Comparison of ENCODE assay signal across 24 mouse cellular contexts in the genomic region with DNA sequence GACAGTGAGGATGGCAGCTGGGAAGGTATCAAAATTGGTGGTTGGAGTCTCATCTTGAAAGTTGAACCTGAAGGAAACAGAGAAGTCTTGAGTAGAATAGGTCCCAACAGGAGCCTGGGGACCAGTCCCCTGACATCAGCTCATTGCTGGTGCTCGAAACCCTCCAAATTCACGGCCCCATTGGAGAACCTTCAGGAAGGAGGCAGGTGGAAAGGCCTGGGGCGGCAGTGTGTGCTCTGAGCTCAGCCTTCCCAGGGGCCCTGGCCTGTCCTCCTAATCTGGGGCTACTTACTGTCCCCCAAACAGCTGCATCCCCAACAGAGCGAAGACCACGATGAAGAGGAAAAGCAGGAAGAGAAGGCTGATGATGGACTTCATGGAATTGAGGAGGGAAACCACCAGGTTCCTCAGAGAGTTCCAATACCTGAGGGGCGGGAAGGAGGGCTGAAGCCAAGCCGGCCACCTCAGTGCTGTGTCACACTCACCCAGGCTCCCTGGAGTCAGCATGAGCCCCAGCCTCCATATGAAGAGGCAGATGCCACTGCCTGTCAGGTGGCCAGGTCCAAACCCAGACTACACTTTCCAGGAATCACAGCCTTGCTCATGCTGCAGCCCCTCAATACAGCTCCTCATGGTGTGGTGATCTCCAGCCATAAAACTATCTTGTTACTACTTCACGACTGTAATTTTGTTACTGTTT.
DNase-seq lines count a peak whose midpoint lies in the region; ATAC-seq lines count a peak whose summit lies in the region.
"Had no signal": no experiment of that assay in that cellular context is flagged by ENCODE, and none has a peak within 500 bp of the region (broad histone marks: within the 10 kb centered on the region; RNA-seq: fewer than 3 reads in every experiment).

No protein-coding gene starts in this region.

- peak; percentile 64 for DNase-seq in heart, adult 11 months
- DNase-seq in heart, postnatal 25 days (ENCODE audit: low spot score): no peak
- peak; percentile 43 for DNase-seq in intestine, embryonic 14.5 days (ENCODE audit: low spot score)
- peak; percentile 75 for DNase-seq in midbrain, embryonic 11.5 days (ENCODE audit: low spot score, missing footprints)
- peak; percentile 15 to 57 for DNase-seq in urinary bladder, postnatal 4 days (ENCODE audit: low spot score in 2 of 2)
- DNase-seq in urinary bladder, postnatal 14 days (ENCODE audit: low spot score): no peak
- DNase-seq: adrenal gland, adult 2 months; adrenal gland, postnatal 10 days; adrenal gland, postnatal 25 days; cerebellum, adult 11 months; cerebellum, adult 18-20 months; cerebellum, adult 8-10 months; cerebellum, adult 9-11 months; cerebellum, postnatal 14 days; cerebellum, postnatal 36 days; embryo, embryonic 11 days had no signal

- H3K9ac ChIP-seq in intestine, embryonic 14.5 days (ENCODE audit: low read length): no peak overlapping the region
- H3K9ac ChIP-seq in intestine, embryonic 16.5 days (ENCODE audit: low read depth, low read length): no peak overlapping the region
- no peak overlapping the region for H3K9ac ChIP-seq in midbrain, embryonic 11.5 days (ENCODE audit: low read length)
- no peak overlapping the region for H3K9ac ChIP-seq in midbrain, embryonic 13.5 days (replicated peaks)
- H3K9ac ChIP-seq: embryonic facial prominence, embryonic 13.5 days; embryonic facial prominence, embryonic 15.5 days; forebrain, embryonic 13.5 days; forebrain, embryonic 15.5 days had no signal

- H3K27me3 ChIP-seq in intestine, embryonic 14.5 days (replicated peaks; ENCODE audit: control insufficient read depth, insufficient read depth, low read length): no peaks in the 10 kb centered on the region
- no peaks in the 10 kb centered on the region for H3K27me3 ChIP-seq in intestine, embryonic 16.5 days (replicated peaks; ENCODE audit: control insufficient read depth, insufficient read depth, low read length)
- H3K27me3 ChIP-seq in midbrain, embryonic 11.5 days (ENCODE audit: control insufficient read depth, insufficient read depth, low read length): no peaks in the 10 kb centered on the region
- H3K27me3 ChIP-seq in midbrain, embryonic 13.5 days: no peaks in the 10 kb centered on the region
- H3K27me3 ChIP-seq: embryonic facial prominence, embryonic 13.5 days; embryonic facial prominence, embryonic 15.5 days; forebrain, embryonic 13.5 days; forebrain, embryonic 15.5 days had no signal

- no peaks in the 10 kb centered on the region for H3K9me3 ChIP-seq in intestine, embryonic 14.5 days (ENCODE audit: control insufficient read depth, low read length)
- H3K9me3 ChIP-seq in intestine, embryonic 16.5 days (ENCODE audit: control insufficient read depth, low read length): no peaks in the 10 kb centered on the region
- H3K9me3 ChIP-seq in midbrain, embryonic 11.5 days (ENCODE audit: control insufficient read depth, low read length): no peaks in the 10 kb centered on the region
- H3K9me3 ChIP-seq in midbrain, embryonic 13.5 days: no peaks in the 10 kb centered on the region
- H3K9me3 ChIP-seq: embryonic facial prominence, embryonic 13.5 days; embryonic facial prominence, embryonic 15.5 days; forebrain, embryonic 10.5 days; forebrain, embryonic 13.5 days; forebrain, embryonic 15.5 days had no signal

- ATAC-seq in intestine, embryonic 14.5 days (replicated peaks; ENCODE audit: low FRiP score, low TSS enrichment, low read depth): no peak
- ATAC-seq in intestine, embryonic 16.5 days: no peak
- no peak for ATAC-seq in midbrain, embryonic 11.5 days (ENCODE audit: low FRiP score)
- ATAC-seq in midbrain, embryonic 13.5 days: no peak
- ATAC-seq: forebrain, embryonic 13.5 days; forebrain, embryonic 15.5 days had no signal

- intact Hi-C loops in heart, postnatal 25 days (cut with DNase I): no loop called here

- no peak overlapping the region for H3K27ac ChIP-seq in intestine, embryonic 14.5 days (ENCODE audit: low read depth)
- H3K27ac ChIP-seq in intestine, embryonic 16.5 days (ENCODE audit: low read length): no peak overlapping the region
- H3K27ac ChIP-seq in midbrain, embryonic 11.5 days (ENCODE audit: low read depth, low read length): no peak overlapping the region
- H3K27ac ChIP-seq in midbrain, embryonic 13.5 days: no peak overlapping the region
- H3K27ac ChIP-seq: embryonic facial prominence, embryonic 13.5 days; embryonic facial prominence, embryonic 15.5 days; forebrain, embryonic 10.5 days; forebrain, embryonic 13.5 days; forebrain, embryonic 15.5 days had no signal

- no peak overlapping the region for H3K4me2 ChIP-seq in intestine, embryonic 14.5 days (ENCODE audit: low read length)
- no peak overlapping the region for H3K4me2 ChIP-seq in intestine, embryonic 16.5 days (ENCODE audit: low read depth, low read length)
- H3K4me2 ChIP-seq in midbrain, embryonic 11.5 days: no peak overlapping the region
- H3K4me2 ChIP-seq in midbrain, embryonic 13.5 days (replicated peaks): no peak overlapping the region
- H3K4me2 ChIP-seq: embryonic facial prominence, embryonic 13.5 days; embryonic facial prominence, embryonic 15.5 days; forebrain, embryonic 13.5 days; forebrain, embryonic 15.5 days had no signal

- WGBS in intestine, embryonic 14.5 days: 78% methylated on average over 8 of the region's 8 CpGs
- WGBS in intestine, embryonic 16.5 days: 79% methylated on average over 8 of the region's 8 CpGs
- 87% methylated on average over 8 of the region's 8 CpGs for WGBS in midbrain, embryonic 11.5 days
- 89% methylated on average over 8 of the region's 8 CpGs for WGBS in midbrain, embryonic 13.5 days

- H3K4me3 ChIP-seq in intestine, embryonic 14.5 days (ENCODE audit: low read depth, low read length): no peak overlapping the region
- no peak overlapping the region for H3K4me3 ChIP-seq in intestine, embryonic 16.5 days (ENCODE audit: low read length)
- H3K4me3 ChIP-seq in midbrain, embryonic 11.5 days (ENCODE audit: low read depth, low read length): no peak overlapping the region
- no peak overlapping the region for H3K4me3 ChIP-seq in midbrain, embryonic 13.5 days (replicated peaks)
- H3K4me3 ChIP-seq: embryonic facial prominence, embryonic 13.5 days; embryonic facial prominence, embryonic 15.5 days; erythroblast, embryonic 14.5 days; forebrain, embryonic 10.5 days; forebrain, embryonic 13.5 days; forebrain, embryonic 15.5 days had no signal

- H3K4me1 ChIP-seq in intestine, embryonic 14.5 days (replicated peaks; ENCODE audit: control insufficient read depth, insufficient read depth, low read length): no peaks in the 10 kb centered on the region
- no peaks in the 10 kb centered on the region for H3K4me1 ChIP-seq in intestine, embryonic 16.5 days (ENCODE audit: control insufficient read depth, insufficient read depth, low read length)
- no peaks in the 10 kb centered on the region for H3K4me1 ChIP-seq in midbrain, embryonic 11.5 days (ENCODE audit: control insufficient read depth, insufficient read depth, low read length)
- no peaks in the 10 kb centered on the region for H3K4me1 ChIP-seq in midbrain, embryonic 13.5 days (replicated peaks)
- H3K4me1 ChIP-seq: embryonic facial prominence, embryonic 13.5 days; embryonic facial prominence, embryonic 15.5 days; forebrain, embryonic 10.5 days; forebrain, embryonic 13.5 days; forebrain, embryonic 15.5 days had no signal

- H3K36me3 ChIP-seq in intestine, embryonic 14.5 days (ENCODE audit: control insufficient read depth, insufficient read depth, low read length): no peaks in the 10 kb centered on the region
- H3K36me3 ChIP-seq in intestine, embryonic 16.5 days (ENCODE audit: control insufficient read depth, insufficient read depth, low read length): no peaks in the 10 kb centered on the region
- no peaks in the 10 kb centered on the region for H3K36me3 ChIP-seq in midbrain, embryonic 11.5 days (ENCODE audit: control insufficient read depth, insufficient read depth, low read length)
- peaks cover 53% of the 10 kb centered on the region for H3K36me3 ChIP-seq in midbrain, embryonic 13.5 days
- H3K36me3 ChIP-seq: embryonic facial prominence, embryonic 13.5 days; embryonic facial prominence, embryonic 15.5 days; forebrain, embryonic 10.5 days had no signal

Comparison
In these comparisons a context has a peak if more than half of its experiments do, and no peak if none do; other contexts are left out.
1. DNase-seq: peak in heart, adult 11 months (single experiment), intestine, embryonic 14.5 days (single experiment), midbrain, embryonic 11.5 days (single experiment) and urinary bladder, postnatal 4 days (2 of 2); none in heart, postnatal 25 days (single experiment) and urinary bladder, postnatal 14 days (single experiment).